Mouse (Mus musculus): ENCODE data around the gene Cpox.

The Cpox gene

GRCm38 (mm10) chr16:58751314-58751713 lies 81.2 kb downstream of the Cpox start:
- DNase-seq (ENCODE audit: low read depth, low spot score), result no peak

- DNase-seq (ENCODE audit: low read depth, low spot score), result no peak
Measured at GRCm38 (mm10) chr16:58756191-58756590, 86.1 kb downstream of the Cpox start.

- DNase-seq (ENCODE audit: low read depth, low spot score), result no peak
Measured at GRCm38 (mm10) chr16:58763076-58763475, 93.0 kb downstream of the Cpox start, which contains the start of gene Olfr172. Gene Olfr172, minus strand, starts transcription at chr16:58763176.
